Mouse (Mus musculus): ENCODE measurements at regions not wholly inside any gene's neighbourhood (a gene's known extent, or its start where the extent isn't known, plus 50 kb on each side); places are given as distances from the start of the nearest gene placed in this dataset.

DNA sequence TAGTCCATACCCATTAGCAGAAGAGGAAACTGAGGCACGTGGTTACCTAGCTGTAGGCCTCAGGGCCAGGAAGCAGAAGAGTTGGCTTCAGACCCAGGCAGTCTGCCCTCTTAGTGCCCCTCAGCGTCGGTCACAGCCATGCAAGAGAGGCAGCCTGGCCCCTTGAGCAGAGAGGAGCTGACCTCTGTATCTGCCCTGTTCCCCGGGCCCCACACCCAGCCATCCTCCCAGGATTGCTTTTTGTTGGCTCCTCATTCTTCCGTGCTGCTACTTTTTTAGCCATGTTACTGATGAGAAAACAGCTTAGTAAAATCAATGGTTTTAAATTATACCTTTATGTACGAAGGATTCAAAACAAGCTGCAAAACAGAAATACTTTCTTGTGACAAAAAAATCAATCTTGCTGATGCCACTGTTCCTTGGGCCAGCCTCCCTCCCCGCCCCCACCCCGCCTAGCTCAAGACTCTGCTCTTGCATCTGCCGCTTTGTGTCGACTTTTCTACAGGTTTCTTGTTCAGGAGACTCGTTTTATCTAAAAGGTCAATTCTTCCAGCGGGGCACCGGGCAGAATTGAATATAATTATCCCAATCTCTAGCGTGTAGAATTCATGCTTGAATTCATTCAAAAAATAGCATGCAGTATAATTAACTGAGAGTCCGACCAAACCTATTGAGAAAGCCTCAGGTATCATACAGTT, 70.8 kb downstream of the Sall1 start:
- no peak overlapping the region for H3K27ac ChIP-seq (ENCODE audit: low read depth)
- H3K36me3 ChIP-seq (ENCODE audit: control insufficient read depth, insufficient read depth, low read length): no peaks in the 10 kb centered on the region
- 67% methylated on average over 15 of the region's 15 CpGs for WGBS
- H3K9ac ChIP-seq (ENCODE audit: low read length): no peak overlapping the region
- H3K27me3 ChIP-seq (replicated peaks; ENCODE audit: control insufficient read depth, insufficient read depth, low read length): no peaks in the 10 kb centered on the region
- H3K4me3 ChIP-seq (ENCODE audit: low read depth, low read length): no peak overlapping the region
- ATAC-seq (replicated peaks; ENCODE audit: low FRiP score, low TSS enrichment, low read depth) (no peak), DNase-seq (ENCODE audit: low spot score) (no peak)
- H3K4me1 ChIP-seq (replicated peaks; ENCODE audit: control insufficient read depth, insufficient read depth, low read length): no peaks in the 10 kb centered on the region
- no peaks in the 10 kb centered on the region for H3K9me3 ChIP-seq (ENCODE audit: control insufficient read depth, low read length)
- no peak overlapping the region for H3K4me2 ChIP-seq (ENCODE audit: low read length)

GRCm38 (mm10) chr8:88958843-88959242, 85.1 kb downstream of the Sall1 start:
- Histone ChIP-seq H3K36me3 (ENCODE audit: control insufficient read depth, insufficient read depth, low read length) (no peaks in the 10 kb centered on the region), H3K4me2 (ENCODE audit: low read length) (no peak overlapping the region), H3K4me3 (ENCODE audit: low read depth, low read length) (no peak overlapping the region), H3K9ac (ENCODE audit: low read length) (no peak overlapping the region), H3K27ac (ENCODE audit: low read depth) (no peak overlapping the region), H3K27me3 (replicated peaks; ENCODE audit: control insufficient read depth, insufficient read depth, low read length) (no peaks in the 10 kb centered on the region), H3K9me3 (ENCODE audit: control insufficient read depth, low read length) (peaks cover 3% of the 10 kb centered on the region; the same call in 1 of the 2 replicates), H3K4me1 (replicated peaks; ENCODE audit: control insufficient read depth, insufficient read depth, low read length) (no peaks in the 10 kb centered on the region)
- ATAC-seq (replicated peaks; ENCODE audit: low FRiP score, low TSS enrichment, low read depth) (no peak), DNase-seq (ENCODE audit: low spot score) (no peak)

DNA sequence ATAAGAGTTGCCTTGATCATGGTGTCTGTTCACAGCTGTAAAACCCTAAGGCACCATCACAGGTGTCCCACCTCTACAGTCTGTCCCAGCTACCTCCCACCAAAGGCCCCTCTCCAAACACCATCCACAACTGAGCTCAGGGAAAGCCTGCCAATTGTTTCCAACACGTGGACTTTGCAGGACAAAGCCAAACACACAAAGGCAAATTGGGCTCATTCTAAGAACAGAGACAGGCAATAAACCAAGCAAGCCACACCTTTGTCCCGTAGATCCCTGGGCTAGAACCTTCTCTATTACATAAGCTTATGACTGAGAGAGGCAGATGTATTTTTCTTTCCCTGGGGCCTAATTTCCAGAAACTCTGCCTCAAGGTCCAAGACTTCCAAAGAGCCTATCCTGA, 90.8 kb downstream of the Sall1 start:
- ATAC-seq (replicated peaks; ENCODE audit: low FRiP score, low TSS enrichment, low read depth) (no peak), DNase-seq (ENCODE audit: low spot score) (no peak)
- H3K9me3 ChIP-seq (ENCODE audit: control insufficient read depth, low read length): peaks cover 3% of the 10 kb centered on the region; the same call in 1 of the 2 replicates
- no peak overlapping the region for H3K27ac ChIP-seq (ENCODE audit: low read depth)
- H3K9ac ChIP-seq (ENCODE audit: low read length): no peak overlapping the region
- WGBS: 62% methylated on average over 2 of the region's 2 CpGs
- no peaks in the 10 kb centered on the region for H3K27me3 ChIP-seq (replicated peaks; ENCODE audit: control insufficient read depth, insufficient read depth, low read length)
- no peaks in the 10 kb centered on the region for H3K36me3 ChIP-seq (ENCODE audit: control insufficient read depth, insufficient read depth, low read length)
- no peaks in the 10 kb centered on the region for H3K4me1 ChIP-seq (replicated peaks; ENCODE audit: control insufficient read depth, insufficient read depth, low read length)
- no peak overlapping the region for H3K4me3 ChIP-seq (ENCODE audit: low read depth, low read length)
- H3K4me2 ChIP-seq (ENCODE audit: low read length): no peak overlapping the region

DNA sequence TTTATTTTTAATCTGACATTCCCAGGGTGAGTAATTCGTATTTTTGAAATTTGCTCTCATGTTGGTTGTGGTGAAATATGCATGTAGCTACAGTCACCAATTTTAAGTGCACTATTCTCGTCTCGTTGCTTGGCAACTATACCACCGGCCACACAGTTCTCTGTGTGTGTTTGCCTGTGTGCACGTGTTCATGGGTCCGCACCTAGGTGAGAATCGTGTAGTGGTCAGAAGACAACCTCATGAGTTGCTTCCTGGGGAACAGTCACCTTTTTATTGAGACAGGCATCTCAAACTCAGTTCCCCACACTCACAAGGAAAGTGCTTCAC, 92.2 kb downstream of the Sall1 start:
- no peak overlapping the region for H3K4me3 ChIP-seq (ENCODE audit: low read depth, low read length)
- H3K9ac ChIP-seq (ENCODE audit: low read length): no peak overlapping the region
- H3K27me3 ChIP-seq (replicated peaks; ENCODE audit: control insufficient read depth, insufficient read depth, low read length): no peaks in the 10 kb centered on the region
- no peak overlapping the region for H3K4me2 ChIP-seq (ENCODE audit: low read length)
- H3K9me3 ChIP-seq (ENCODE audit: control insufficient read depth, low read length): peaks cover 3% of the 10 kb centered on the region; the same call in 1 of the 2 replicates
- no peaks in the 10 kb centered on the region for H3K36me3 ChIP-seq (ENCODE audit: control insufficient read depth, insufficient read depth, low read length)
- no peaks in the 10 kb centered on the region for H3K4me1 ChIP-seq (replicated peaks; ENCODE audit: control insufficient read depth, insufficient read depth, low read length)
- DNase-seq (ENCODE audit: low spot score) (no peak), ATAC-seq (replicated peaks; ENCODE audit: low FRiP score, low TSS enrichment, low read depth) (no peak)
- H3K27ac ChIP-seq (ENCODE audit: low read depth): no peak overlapping the region
- WGBS: 77% methylated on average over 7 of the region's 7 CpGs

GRCm38 (mm10) chr8:88951145-88951828, 92.7 kb downstream of the Sall1 start:
- Histone ChIP-seq H3K4me3 (ENCODE audit: low read depth, low read length) (no peak overlapping the region), H3K27ac (ENCODE audit: low read depth) (no peak overlapping the region), H3K27me3 (replicated peaks; ENCODE audit: control insufficient read depth, insufficient read depth, low read length) (no peaks in the 10 kb centered on the region), H3K9me3 (ENCODE audit: control insufficient read depth, low read length) (no peaks in the 10 kb centered on the region; the same call in 1 of the 2 replicates), H3K4me1 (replicated peaks; ENCODE audit: control insufficient read depth, insufficient read depth, low read length) (no peaks in the 10 kb centered on the region), H3K4me2 (ENCODE audit: low read length) (no peak overlapping the region), H3K9ac (ENCODE audit: low read length) (no peak overlapping the region), H3K36me3 (ENCODE audit: control insufficient read depth, insufficient read depth, low read length) (no peaks in the 10 kb centered on the region)
- ATAC-seq (replicated peaks; ENCODE audit: low FRiP score, low TSS enrichment, low read depth) (no peak), DNase-seq (ENCODE audit: low spot score) (no peak)
- WGBS: 76% methylated on average over 16 of the region's 16 CpGs

DNA sequence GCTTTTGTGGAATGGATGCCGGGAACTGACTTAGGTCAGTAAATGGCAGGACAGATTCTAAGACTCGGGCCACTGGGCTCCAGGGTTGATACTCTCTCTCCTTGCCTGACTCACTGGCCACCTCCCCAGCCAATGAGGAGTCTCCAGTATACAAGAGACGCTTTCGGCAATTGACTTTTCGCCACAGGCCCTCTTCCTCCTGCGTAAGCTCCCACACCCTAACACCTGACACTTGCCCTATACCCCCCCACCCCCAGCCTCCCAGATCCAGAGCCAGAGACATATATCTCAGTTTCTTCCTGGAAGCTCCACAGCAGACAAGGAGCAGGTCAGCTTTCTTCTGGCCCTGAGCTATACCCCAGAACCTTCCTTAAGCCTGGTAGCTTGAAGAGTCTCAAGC, 94.0 kb downstream of the Sall1 start:
- DNase-seq (ENCODE audit: low spot score) (no peak), ATAC-seq (replicated peaks; ENCODE audit: low FRiP score, low TSS enrichment, low read depth) (no peak)
- Histone ChIP-seq H3K4me1 (replicated peaks; ENCODE audit: control insufficient read depth, insufficient read depth, low read length) (no peaks in the 10 kb centered on the region), H3K4me2 (ENCODE audit: low read length) (no peak overlapping the region), H3K27me3 (replicated peaks; ENCODE audit: control insufficient read depth, insufficient read depth, low read length) (no peaks in the 10 kb centered on the region), H3K9ac (ENCODE audit: low read length) (no peak overlapping the region), H3K4me3 (ENCODE audit: low read depth, low read length) (no peak overlapping the region), H3K9me3 (ENCODE audit: control insufficient read depth, low read length) (no peaks in the 10 kb centered on the region), H3K27ac (ENCODE audit: low read depth) (no peak overlapping the region), H3K36me3 (ENCODE audit: control insufficient read depth, insufficient read depth, low read length) (no peaks in the 10 kb centered on the region)
- 91% methylated on average over 6 of the region's 6 CpGs for WGBS

DNA sequence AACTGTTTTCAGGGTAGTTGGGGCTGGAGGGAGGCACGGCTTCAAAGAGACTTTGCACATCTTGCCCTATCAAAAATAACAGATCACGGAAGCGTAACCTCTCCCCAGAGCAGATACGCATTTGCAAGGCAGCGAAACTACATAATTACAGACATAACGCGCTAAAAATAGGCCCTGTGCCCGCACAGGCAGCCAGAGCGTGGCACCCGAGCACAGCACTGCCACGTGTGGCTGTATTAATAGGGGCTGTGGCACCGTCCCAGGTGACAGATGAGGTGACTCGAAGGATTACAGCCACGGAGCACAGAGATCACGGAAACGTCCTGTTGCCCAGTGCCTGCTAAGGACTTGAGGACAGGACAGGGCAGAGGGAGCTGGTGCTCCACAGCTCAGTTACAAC, 95.0 kb downstream of the Sall1 start:
- no peak overlapping the region for H3K4me2 ChIP-seq (ENCODE audit: low read length)
- no peaks in the 10 kb centered on the region for H3K36me3 ChIP-seq (ENCODE audit: control insufficient read depth, insufficient read depth, low read length)
- H3K9me3 ChIP-seq (ENCODE audit: control insufficient read depth, low read length): no peaks in the 10 kb centered on the region
- H3K9ac ChIP-seq (ENCODE audit: low read length): no peak overlapping the region
- no peak overlapping the region for H3K4me3 ChIP-seq (ENCODE audit: low read depth, low read length)
- H3K27ac ChIP-seq (ENCODE audit: low read depth): no peak overlapping the region
- no peaks in the 10 kb centered on the region for H3K27me3 ChIP-seq (replicated peaks; ENCODE audit: control insufficient read depth, insufficient read depth, low read length)
- WGBS: 89% methylated on average over 16 of the region's 16 CpGs
- DNase-seq (ENCODE audit: low spot score): no peak
- H3K4me1 ChIP-seq (replicated peaks; ENCODE audit: control insufficient read depth, insufficient read depth, low read length): no peaks in the 10 kb centered on the region
- ATAC-seq (replicated peaks; ENCODE audit: low FRiP score, low TSS enrichment, low read depth): no peak

DNA sequence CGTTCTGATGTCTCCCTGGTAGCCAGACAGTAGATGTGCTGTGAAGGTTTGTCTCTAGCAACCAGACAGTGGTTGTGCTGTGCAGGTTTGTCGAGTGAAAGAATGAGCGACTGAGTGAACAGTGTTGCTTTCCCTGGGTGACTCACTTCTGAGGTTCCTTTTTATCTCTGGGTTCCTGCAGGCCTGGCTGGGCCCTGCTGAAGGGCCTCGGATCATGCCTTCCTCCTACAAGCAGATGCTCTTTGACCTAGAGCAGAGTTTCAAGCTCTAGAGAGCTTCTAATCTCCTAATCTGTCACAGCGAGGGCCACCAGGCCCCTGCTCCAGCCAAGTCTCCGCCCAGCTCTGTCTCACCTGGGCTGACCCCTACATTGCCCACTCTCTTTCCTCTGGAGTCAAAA, 95.6 kb downstream of the Sall1 start:
- no peak overlapping the region for H3K4me3 ChIP-seq (ENCODE audit: low read depth, low read length)
- H3K27me3 ChIP-seq (replicated peaks; ENCODE audit: control insufficient read depth, insufficient read depth, low read length): no peaks in the 10 kb centered on the region
- H3K27ac ChIP-seq (ENCODE audit: low read depth): no peak overlapping the region
- no peaks in the 10 kb centered on the region for H3K4me1 ChIP-seq (replicated peaks; ENCODE audit: control insufficient read depth, insufficient read depth, low read length)
- no peaks in the 10 kb centered on the region for H3K36me3 ChIP-seq (ENCODE audit: control insufficient read depth, insufficient read depth, low read length)
- DNase-seq (ENCODE audit: low spot score) (no peak), ATAC-seq (replicated peaks; ENCODE audit: low FRiP score, low TSS enrichment, low read depth) (no peak)
- no peak overlapping the region for H3K9ac ChIP-seq (ENCODE audit: low read length)
- H3K9me3 ChIP-seq (ENCODE audit: control insufficient read depth, low read length): no peaks in the 10 kb centered on the region
- WGBS: 59% methylated on average over 6 of the region's 6 CpGs
- no peak overlapping the region for H3K4me2 ChIP-seq (ENCODE audit: low read length)

DNA sequence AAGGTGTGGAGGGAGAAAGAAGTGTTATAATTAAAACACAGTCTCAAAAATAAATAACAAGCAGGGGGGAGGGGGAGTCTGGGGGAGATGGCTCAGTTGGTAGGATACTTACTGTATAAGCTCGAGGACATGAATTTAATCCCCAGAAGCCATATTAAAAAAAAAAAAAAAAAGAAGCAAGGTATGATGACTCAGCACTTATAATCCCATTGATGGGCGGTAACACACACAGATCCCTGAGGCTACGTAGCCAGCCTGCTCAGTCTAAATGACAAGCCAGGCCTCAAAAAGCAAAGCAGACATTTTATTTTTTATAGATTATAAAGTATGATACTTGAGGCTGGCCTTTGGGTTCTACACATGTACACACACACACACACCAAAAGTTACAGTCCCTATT, 96.6 kb downstream of the Sall1 start:
- Histone ChIP-seq H3K36me3 (ENCODE audit: control insufficient read depth, insufficient read depth, low read length) (no peaks in the 10 kb centered on the region), H3K27ac (ENCODE audit: low read depth) (no peak overlapping the region), H3K4me1 (replicated peaks; ENCODE audit: control insufficient read depth, insufficient read depth, low read length) (no peaks in the 10 kb centered on the region), H3K27me3 (replicated peaks; ENCODE audit: control insufficient read depth, insufficient read depth, low read length) (no peaks in the 10 kb centered on the region), H3K4me3 (ENCODE audit: low read depth, low read length) (no peak overlapping the region), H3K9me3 (ENCODE audit: control insufficient read depth, low read length) (no peaks in the 10 kb centered on the region), H3K9ac (ENCODE audit: low read length) (no peak overlapping the region), H3K4me2 (ENCODE audit: low read length) (no peak overlapping the region)
- ATAC-seq (replicated peaks; ENCODE audit: low FRiP score, low TSS enrichment, low read depth) (no peak), DNase-seq (ENCODE audit: low spot score) (no peak)
- 86% methylated on average over 3 of the region's 3 CpGs for WGBS
